Mouse (Mus musculus) neural tube, postnatal 0 days (tissue): ENCODE measurements around the gene Atg4a. TPM values are rescaled to one million over a fixed set of nuclear protein-coding genes. Genes with fewer than 3 reads are reported as not detected.

Experiments
- polyA plus RNA-seq: library from polyadenylated mRNA; unstranded; fragments of >200 nt; fragmentation: Nextera tagmentation; extraction: Ambion mirVana; gene quantifications from 2 replicates; pipeline ENCODE4 v1.2.1, GENCODE M21; 2015

The Atg4a gene
- polyA plus RNA-seq = 12.1 and 13.7 TPM in 2 replicates

DNA sequence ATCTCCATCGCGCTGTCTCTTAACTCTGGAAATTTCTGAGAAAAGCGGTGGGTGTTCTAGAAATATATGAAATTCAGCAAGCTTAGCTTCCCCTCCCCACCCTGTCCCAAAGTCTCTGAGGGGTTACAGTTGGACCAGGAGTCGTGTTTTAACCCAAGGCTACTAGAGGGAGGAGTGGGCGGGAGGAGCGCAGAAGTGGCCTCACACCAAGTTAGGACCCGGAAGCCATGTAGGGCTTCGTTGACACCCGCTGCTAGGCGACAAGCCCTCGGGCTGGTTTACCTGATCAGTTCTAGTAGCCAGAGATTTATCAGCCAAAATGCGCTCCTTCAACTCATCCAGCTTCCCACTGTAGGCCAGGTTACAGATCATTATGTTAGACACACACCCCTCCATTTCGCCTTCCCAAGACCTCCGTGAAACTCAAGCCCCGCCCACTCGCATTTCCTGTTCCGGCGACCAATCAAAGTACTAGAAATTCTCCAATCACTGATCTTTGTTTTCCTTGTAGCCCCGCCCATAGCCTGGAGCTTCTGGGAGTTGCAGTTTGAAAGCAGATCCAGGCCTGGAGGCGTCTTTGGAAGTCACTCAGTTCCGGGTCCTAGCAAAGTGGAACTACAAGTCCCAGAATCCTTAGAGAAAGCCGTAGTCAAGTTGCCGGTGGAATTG lies at the start of gene Atg4a, which contains the start of gene Psmd10:
Atg4a (plus strand) TSS at position 636 of the 669 bp plus-strand sequence.
Psmd10 (minus strand) TSS at position 457 of the 669 bp plus-strand sequence.

GRCm38 (mm10) chrX:140907360-140907759 lies 49.3 kb upstream of the Atg4a start, which contains the start of gene Vsig1:
Gene Vsig1 (plus strand): TSS chrX:140907608.

Other genes with a start within 250 kb of the Atg4a start
- not detected in 2 replicates for gene Tex13b, start 143.5 kb upstream of the Atg4a start, polyA plus RNA-seq
- gene Vsig1, start 49.3 kb upstream of the Atg4a start, polyA plus RNA-seq = 0.18 and 0.28 TPM in 2 replicates
- gene Psmd10, start 179 bp upstream of the Atg4a start, polyA plus RNA-seq = 38.5 and 42.2 TPM in 2 replicates